Mouse (Mus musculus) neural tube, embryonic 14.5 days (tissue): ENCODE results near the gene Appbp2. TPM values are rescaled to one million over a fixed set of nuclear protein-coding genes. Genes with fewer than 3 reads are reported as not detected.

Experiments
- ATAC-seq: fragments of 200-750 bp; cut with Nextera tagmentation; 2 replicates; pipeline ENCODE4 v1.8.0; 2017; ENCODE audit warnings: low read depth, mild to moderate bottlenecking, moderate TSS enrichment, moderate library complexity
- H3K27ac ChIP-seq: fragments of 300-500 bp; sonication (generic); 2 replicates; pipeline ENCODE4 v1.5.1; 2014; ENCODE audit warnings: low read depth, mild to moderate bottlenecking, control low read depth, low read length, moderate library complexity, mixed read lengths
- H3K27me3 ChIP-seq: fragments of 300-500 bp; sonication (generic); 2 replicates; pipeline ENCODE4 v1.6.1; 2014; ENCODE audit warnings: low read length; ENCODE audit not compliant: control insufficient read depth, insufficient read depth
- H3K36me3 ChIP-seq: fragments of 300-500 bp; sonication (generic); 2 replicates; pipeline ENCODE4 v1.6.1; 2014; ENCODE audit warnings: low read length, mixed read lengths; ENCODE audit not compliant: control insufficient read depth, insufficient read depth
- H3K4me1 ChIP-seq: fragments of 300-500 bp; sonication (generic); 2 replicates; pipeline ENCODE4 v1.6.1; 2014; ENCODE audit warnings: low read length; ENCODE audit not compliant: control insufficient read depth, insufficient read depth
- H3K4me2 ChIP-seq: fragments of 300-500 bp; sonication (generic); 2 replicates; pipeline ENCODE4 v1.6.1; 2014; ENCODE audit warnings: mild to moderate bottlenecking, low read depth, low read length, control low read depth
- H3K4me3 ChIP-seq: fragments of 300-500 bp; sonication (generic); 2 replicates; pipeline ENCODE4 v1.5.1; 2014; ENCODE audit warnings: low read depth, low read length, control low read depth, mixed read lengths
- H3K9ac ChIP-seq: fragments of 300-500 bp; sonication (generic); replicated peaks from 2 replicates; pipeline ENCODE4 v1.6.1; 2014; ENCODE audit warnings: low read depth, mild to moderate bottlenecking, control low read depth, low read length, mixed read lengths
- H3K9me3 ChIP-seq: fragments of 300-500 bp; sonication (generic); 2 replicates; pipeline ENCODE4 v1.6.1; 2016; ENCODE audit warnings: low read length; ENCODE audit not compliant: control insufficient read depth
- WGBS: fragments of 180-500 bp; shearing (Covaris S2); extraction: QIAGEN DNeasy Blood & Tissue Kit; methylation state at CpG from one replicate; pipeline ENCODE4 v1.1.7; 2014; 5-methylcytosine and 5-hydroxymethylcytosine counted together
- polyA plus RNA-seq: library from polyadenylated mRNA; unstranded; fragments of >200 nt; fragmentation: Nextera tagmentation; extraction: Ambion mirVana; gene quantifications from 2 replicates; pipeline ENCODE4 v1.2.1, GENCODE M21; 2014

The Appbp2 gene
- polyA plus RNA-seq, 1 experiment from 2014 or later, result 61.0 TPM

DNA sequence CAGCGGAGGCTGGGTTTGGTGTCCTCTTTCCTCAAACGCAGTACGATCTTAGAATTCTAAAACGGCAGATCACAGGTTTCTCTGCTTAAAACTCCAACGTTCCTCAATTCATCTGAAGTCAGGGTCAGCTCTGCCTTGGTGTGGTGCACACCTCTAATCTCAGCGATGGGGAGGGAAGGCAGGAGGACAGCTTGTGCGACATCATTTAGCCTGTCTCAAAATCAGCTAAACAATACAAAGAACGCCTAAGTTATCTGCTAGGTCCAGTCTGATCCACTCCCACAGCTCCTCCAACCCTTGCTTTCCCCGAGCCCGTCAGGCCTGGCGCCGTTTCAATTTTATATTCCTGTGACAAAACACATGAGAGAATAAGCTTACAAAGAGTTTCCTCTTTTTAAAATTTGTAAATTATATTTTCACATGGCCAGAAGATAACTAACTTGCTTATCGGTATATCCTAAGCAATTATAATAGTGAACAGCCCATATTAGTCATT is 51.6 kb downstream of the Appbp2 start:
- peak overlapping the region; percentile 24 for H3K4me3 ChIP-seq
- peak; percentile 36; the same call in 1 of the 2 replicates for ATAC-seq

DNA sequence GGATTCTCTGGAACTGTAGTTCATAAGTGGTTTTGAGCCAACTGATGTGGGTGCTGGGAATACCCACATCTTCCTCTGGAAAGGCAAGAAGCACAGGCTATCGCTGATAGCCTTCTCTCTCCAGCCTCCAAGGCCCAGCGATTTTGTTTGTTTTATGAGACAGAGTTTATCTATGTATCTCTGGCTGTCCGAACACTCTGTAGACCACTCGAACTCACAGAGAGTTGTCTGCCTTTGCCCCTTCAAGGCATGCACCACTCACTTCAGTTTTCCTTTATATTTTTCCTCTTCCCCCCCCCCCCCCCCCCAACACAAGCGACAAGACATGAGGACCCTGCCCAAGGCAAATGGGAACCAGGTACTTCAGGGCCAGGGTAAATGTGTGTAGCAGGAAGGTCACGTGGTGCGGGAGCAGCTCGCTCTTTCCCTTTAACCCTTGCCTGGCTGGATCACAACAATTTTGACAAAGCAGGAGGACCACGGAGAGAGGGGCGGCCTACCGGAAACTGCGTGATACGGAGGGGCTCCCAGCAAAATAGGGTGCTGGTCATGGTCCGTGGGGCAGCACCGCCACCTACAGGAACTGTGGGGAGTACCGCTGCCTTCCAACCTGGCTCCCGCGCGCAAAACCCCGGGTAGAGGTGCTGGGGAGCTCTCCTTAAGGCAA is 52.2 kb downstream of the Appbp2 start:
- 9% methylated on average over 20 of the region's 20 CpGs for WGBS
- ATAC-seq, result peak; percentile 97
- Histone ChIP-seq H3K36me3 (no peaks in the 10 kb centered on the region), H3K27me3 (no peaks in the 10 kb centered on the region), H3K4me3 (peak overlapping the region; percentile 24), H3K27ac (peak overlapping the region; percentile 52), H3K9me3 (no peaks in the 10 kb centered on the region), H3K4me2 (peak overlapping the region; percentile 51), H3K4me1 (no peaks in the 10 kb centered on the region), H3K9ac (peak overlapping the region; percentile 47)

More for the DNA sequence above, 51.6 kb downstream of the Appbp2 start:
- H3K9me3 ChIP-seq, result no peaks in the 10 kb centered on the region
- peaks cover 2% of the 10 kb centered on the region; the same call in 1 of the 2 replicates for H3K36me3 ChIP-seq
- H3K27me3 ChIP-seq, result no peaks in the 10 kb centered on the region
- peak overlapping the region; percentile 47 for H3K9ac ChIP-seq
- H3K4me2 ChIP-seq, result peak overlapping the region; percentile 51
- H3K27ac ChIP-seq, result peak overlapping the region; percentile 52
- 25% methylated on average over 13 of the region's 13 CpGs for WGBS
- H3K4me1 ChIP-seq, result no peaks in the 10 kb centered on the region

- Histone ChIP-seq H3K4me1 (no peaks in the 10 kb centered on the region), H3K4me3 (no peak overlapping the region), H3K27me3 (no peaks in the 10 kb centered on the region), H3K9me3 (no peaks in the 10 kb centered on the region), H3K36me3 (no peaks in the 10 kb centered on the region), H3K9ac (no peak overlapping the region), H3K27ac (no peak overlapping the region), H3K4me2 (no peak overlapping the region)
- no peak for ATAC-seq
- whole genome bisulfite sequencing, result 90% methylated on average over 4 of the region's 4 CpGs
Measured at GRCm38 (mm10) chr11:85178413-85178812, 56.5 kb downstream of the Appbp2 start.

GRCm38 (mm10) chr11:85177761-85178160 is 57.2 kb downstream of the Appbp2 start:
- H3K4me1 ChIP-seq, result no peaks in the 10 kb centered on the region
- H3K4me2 ChIP-seq, result no peak overlapping the region
- H3K9ac ChIP-seq, result no peak overlapping the region
- 87% methylated on average over 6 of the region's 6 CpGs for WGBS
- H3K27ac ChIP-seq, result no peak overlapping the region
- no peaks in the 10 kb centered on the region for H3K36me3 ChIP-seq
- no peaks in the 10 kb centered on the region for H3K27me3 ChIP-seq
- no peak overlapping the region for H3K4me3 ChIP-seq
- H3K9me3 ChIP-seq, result no peaks in the 10 kb centered on the region
- no peak for ATAC-seq

DNA sequence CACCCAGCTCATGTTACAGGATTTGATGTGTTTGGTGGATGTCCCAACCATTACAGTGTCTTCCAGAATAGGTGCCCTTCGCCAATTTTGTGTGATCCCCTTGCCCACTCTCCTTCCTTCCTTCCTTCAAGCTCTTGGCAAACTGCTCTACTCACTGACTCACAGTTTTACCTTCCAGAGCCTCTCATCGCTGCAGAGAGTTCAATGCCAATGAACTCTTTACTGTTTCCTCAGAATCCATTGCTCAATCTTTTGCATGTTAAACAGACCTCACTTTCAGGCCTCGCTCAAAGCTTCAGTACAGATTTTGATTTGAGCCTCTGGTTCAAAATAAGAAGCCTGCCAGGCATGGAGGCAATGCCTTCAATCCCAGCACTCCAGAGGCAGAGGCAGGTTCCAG is 59.0 kb downstream of the Appbp2 start:
- Histone ChIP-seq H3K4me3 (no peak overlapping the region), H3K27ac (no peak overlapping the region), H3K36me3 (no peaks in the 10 kb centered on the region), H3K9me3 (no peaks in the 10 kb centered on the region), H3K9ac (no peak overlapping the region), H3K4me2 (no peak overlapping the region), H3K4me1 (no peaks in the 10 kb centered on the region), H3K27me3 (no peaks in the 10 kb centered on the region)
- ATAC-seq, result no peak
- 87% methylated on average over 3 of the region's 3 CpGs for WGBS

GRCm38 (mm10) chr11:85170833-85171232 is 64.1 kb downstream of the Appbp2 start:
- H3K4me3 ChIP-seq, result no peak overlapping the region
- WGBS, result 48% methylated on average over 2 of the region's 2 CpGs
- no peaks in the 10 kb centered on the region for H3K36me3 ChIP-seq
- H3K9me3 ChIP-seq, result no peaks in the 10 kb centered on the region
- no peaks in the 10 kb centered on the region; the same call in 1 of the 2 replicates for H3K4me1 ChIP-seq
- H3K9ac ChIP-seq, result no peak overlapping the region
- ATAC-seq, result no peak
- no peaks in the 10 kb centered on the region for H3K27me3 ChIP-seq
- H3K4me2 ChIP-seq, result no peak overlapping the region; the same call in 1 of the 2 replicates
- H3K27ac ChIP-seq, result no peak overlapping the region

DNA sequence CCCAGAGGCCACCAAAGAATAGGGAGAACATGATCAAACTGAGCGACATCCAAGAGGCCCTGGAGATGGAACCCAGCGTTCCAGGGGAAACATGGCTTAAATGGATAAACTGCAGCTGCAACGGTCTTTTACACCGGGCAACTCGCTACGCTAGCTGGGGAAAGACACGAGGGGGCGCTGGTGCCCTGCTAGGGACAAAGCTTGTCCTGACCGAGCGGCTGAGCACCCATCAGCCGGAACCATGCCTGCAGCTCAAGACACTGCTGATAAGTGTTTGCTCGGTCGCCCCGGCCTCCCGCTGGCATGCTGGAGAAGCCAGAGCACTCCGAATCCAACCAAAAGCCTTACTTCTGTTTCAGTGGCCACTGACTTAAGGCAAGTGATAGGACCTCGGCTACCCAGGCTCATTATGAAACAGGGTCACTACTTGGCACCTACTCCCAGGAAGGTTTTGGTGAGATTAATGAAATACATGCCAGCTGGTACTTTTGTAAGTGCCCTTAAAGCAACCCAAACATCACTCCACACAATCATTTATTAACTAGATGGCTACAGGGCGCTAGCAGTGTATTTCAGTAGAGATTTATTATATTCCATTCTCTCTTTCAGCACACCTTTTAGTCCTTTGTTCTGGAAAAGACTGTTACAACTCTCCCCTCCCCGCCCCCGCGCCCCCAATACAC is 64.7 kb downstream of the Appbp2 start, which contains the start of gene 1700125H20Rik:
1700125H20Rik (plus strand) TSS at position 347 of the 683 bp plus-strand sequence.
- Histone ChIP-seq H3K9ac (no peak within 1 kb of the TSS; the same call in 1 of the 2 replicates), H3K27me3 (no peaks in the 10 kb centered on the region)
- ATAC-seq, result peak; percentile 88

GRCm38 (mm10) chr11:85167503-85167902 is 67.4 kb downstream of the Appbp2 start:
- WGBS, result 87% methylated on average over 1 of the region's 1 CpGs
- no peak for ATAC-seq
- Histone ChIP-seq H3K4me1 (no peaks in the 10 kb centered on the region; the same call in 1 of the 2 replicates), H3K27me3 (no peaks in the 10 kb centered on the region), H3K9me3 (no peaks in the 10 kb centered on the region), H3K9ac (no peak overlapping the region), H3K4me2 (no peak overlapping the region), H3K27ac (no peak overlapping the region), H3K4me3 (no peak overlapping the region), H3K36me3 (no peaks in the 10 kb centered on the region)

More for the DNA sequence above, 64.7 kb downstream of the Appbp2 start, which contains the start of gene 1700125H20Rik:
- no peaks in the 10 kb centered on the region; the same call in 1 of the 2 replicates for H3K4me1 ChIP-seq
- 8% methylated on average over 21 of the region's 21 CpGs for WGBS
- H3K36me3 ChIP-seq, result no peaks in the 10 kb centered on the region
- H3K9me3 ChIP-seq, result no peaks in the 10 kb centered on the region
- peak within 1 kb of the TSS; percentile 58 for H3K4me2 ChIP-seq
- H3K27ac ChIP-seq, result no peak within 1 kb of the TSS
- H3K4me3 ChIP-seq, result peak within 1 kb of the TSS; percentile 25

DNA sequence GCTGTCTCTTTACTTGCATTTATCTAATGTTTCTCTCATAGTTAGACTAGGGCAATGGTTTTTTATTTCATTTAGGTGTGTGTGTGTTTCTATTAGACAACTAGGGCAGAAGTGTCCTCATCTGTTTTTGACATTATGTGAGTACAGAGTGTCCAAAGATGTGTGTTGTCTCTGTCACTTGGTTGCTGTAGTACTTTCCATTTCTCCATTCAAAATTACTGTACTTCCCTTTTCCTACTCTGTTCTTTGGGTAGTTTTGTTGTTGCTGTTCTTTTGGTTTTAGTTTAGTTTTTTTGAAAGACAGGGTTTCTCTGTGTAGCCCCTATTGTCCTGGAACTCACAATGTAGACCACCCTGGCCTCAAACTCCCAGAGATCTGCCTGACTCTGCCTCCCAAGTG is 70.6 kb downstream of the Appbp2 start:
- ATAC-seq, result no peak
- Histone ChIP-seq H3K9ac (no peak overlapping the region), H3K36me3 (no peaks in the 10 kb centered on the region), H3K4me3 (no peak overlapping the region), H3K9me3 (no peaks in the 10 kb centered on the region), H3K27ac (no peak overlapping the region), H3K4me1 (no peaks in the 10 kb centered on the region), H3K4me2 (no peak overlapping the region), H3K27me3 (no peaks in the 10 kb centered on the region)
